Mouse (Mus musculus) heart, adult 2 months (tissue): ENCODE measurements around the gene Tm7sf2. TPM values are rescaled to one million over a fixed set of nuclear protein-coding genes. Genes with fewer than 3 reads are reported as not detected.

Experiments used
- DNase-seq, 2 experiments: peaks; one replicate each; pipeline ENCODE4 v3.0.0; 2021
- H3K27ac ChIP-seq: fragments of 200-600 bp; 2 replicates; pipeline ENCODE4 v1.8.1; 2022
- H3K27me3 ChIP-seq: fragments of 200-500 bp; 2 replicates; pipeline ENCODE4 v1.6.1; 2012; ENCODE audit warnings: mild to moderate bottlenecking, low read length, inconsistent platforms, mixed read lengths; ENCODE audit not compliant: control insufficient read depth, insufficient read depth
- H3K36me3 ChIP-seq: fragments of 200-500 bp; 2 replicates; pipeline ENCODE4 v1.6.1; 2012; ENCODE audit warnings: low read length, inconsistent platforms; ENCODE audit not compliant: control insufficient read depth, insufficient read depth
- H3K4me1 ChIP-seq: fragments of 200-500 bp; 2 replicates; pipeline ENCODE4 v1.6.1; 2011; ENCODE audit warnings: low read length; ENCODE audit not compliant: control insufficient read depth, insufficient read depth
- H3K4me3 ChIP-seq: fragments of 200-600 bp; 2 replicates; pipeline ENCODE4 v1.8.1; 2022
- H3K79me2 ChIP-seq: fragments of 200-500 bp; replicated peaks from 2 replicates; pipeline ENCODE4 v1.6.1; 2012; ENCODE audit warnings: mild to moderate bottlenecking, inconsistent platforms, low read length, moderate library complexity, mixed read lengths; ENCODE audit not compliant: control insufficient read depth, insufficient read depth
- H3K9ac ChIP-seq: fragments of 200-500 bp; 2 replicates; pipeline ENCODE4 v1.6.1; 2012; ENCODE audit warnings: low read depth, mild to moderate bottlenecking, control low read depth, inconsistent platforms, low read length, mixed read lengths
- CTCF ChIP-seq: fragments of 200-600 bp; IDR thresholded peaks from 2 replicates; pipeline ENCODE4 v1.8.1; 2022; ENCODE audit warnings: antibody characterized with exemption, mild to moderate bottlenecking, moderate library complexity
- EP300 ChIP-seq: fragments of 200-500 bp; IDR thresholded peaks from 2 replicates; pipeline ENCODE4 v1.6.1; 2011; ENCODE audit warnings: low read depth, low read length, control low read depth; ENCODE audit not compliant: insufficient read depth
- POLR2A ChIP-seq: fragments of 200-500 bp; IDR thresholded peaks from 2 replicates; pipeline ENCODE4 v1.6.1; 2011; ENCODE audit warnings: mild to moderate bottlenecking, low read depth, low read length, control low read depth; ENCODE audit not compliant: insufficient read depth
- WGBS: fragments of 180-500 bp; shearing (Covaris S2); methylation state at CpG from one replicate; pipeline ENCODE4 v1.1.7; 2018; 5-methylcytosine and 5-hydroxymethylcytosine counted together
- intact Hi-C: fragments of 180-260 bp; cut with DNase I; formaldehyde crosslinking; loops from one replicate; pipeline ENCODE4 v1.15.1; 2025
- polyA plus RNA-seq: library from polyadenylated mRNA; depleted of rRNA; stranded (reverse); fragments of >200 nt; gene quantifications from 2 replicates; pipeline ENCODE4 v1.2.3, GENCODE M21; 2012
- total RNA-seq, 2 experiments: library from RNA; stranded (reverse); gene quantifications; 2 replicates each; pipeline ENCODE4 v1.2.3; 2021

Tm7sf2 gene
- total and polyA plus RNA-seq, 3 experiments = 2.7 to 9.3 (median 3.7) TPM

DNA sequence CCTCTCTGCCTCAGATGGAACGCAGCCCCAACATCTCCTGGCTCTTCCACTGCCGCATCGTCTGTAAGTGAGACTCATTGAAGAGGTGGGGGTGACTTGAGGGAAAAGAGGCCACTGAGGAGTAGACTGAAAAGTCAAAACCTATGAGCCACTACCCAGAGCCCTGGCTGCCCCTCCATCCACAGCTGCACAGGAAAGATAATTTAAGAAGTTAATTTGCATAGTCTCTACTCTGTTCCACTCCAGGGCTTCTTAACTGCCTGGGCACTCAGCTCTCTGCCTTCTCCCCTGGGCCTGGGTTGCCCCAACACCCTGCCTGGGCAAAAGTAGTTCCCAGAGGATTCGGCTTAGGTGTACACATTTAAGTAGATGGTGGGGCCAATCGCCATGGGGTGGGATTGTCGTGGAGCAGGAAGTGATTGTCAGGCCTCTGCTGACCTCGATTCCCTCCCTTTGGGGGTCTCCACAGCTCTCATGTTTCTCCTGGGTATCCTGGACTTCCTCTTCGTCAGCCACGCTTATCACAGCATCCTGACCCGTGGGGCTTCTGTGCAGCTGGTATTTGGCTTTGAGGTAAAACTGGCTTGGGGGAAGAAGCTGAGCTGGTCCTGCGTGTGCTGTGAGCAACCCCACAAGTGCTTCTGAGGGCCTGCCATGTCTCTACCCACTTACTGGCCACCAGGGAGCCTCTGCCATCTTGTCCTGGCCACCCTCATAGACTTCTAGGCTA, 19.3 kb downstream of the Tm7sf2 start:
- H3K27ac ChIP-seq = no peak overlapping the region
- no peak for DNase-seq
- 74% methylated on average over 11 of the region's 11 CpGs for WGBS
- H3K4me3 ChIP-seq = no peak overlapping the region
- H3K27me3 ChIP-seq = no peaks in the 10 kb centered on the region
- peaks cover 3% of the 10 kb centered on the region; the same call in 1 of the 2 replicates for H3K79me2 ChIP-seq
- no peak for TF ChIP-seq POLR2A
- TF ChIP-seq EP300 = no peak
- no peak for TF ChIP-seq CTCF
- intact Hi-C loops = loop anchor here (10.0 kb wide), 1 partner anchor 76 kb away; the partner anchor contains the start of gene Snx15
- H3K9ac ChIP-seq = no peak overlapping the region
- H3K4me1 ChIP-seq = peaks cover 5% of the 10 kb centered on the region
- H3K36me3 ChIP-seq = no peaks in the 10 kb centered on the region

DNA sequence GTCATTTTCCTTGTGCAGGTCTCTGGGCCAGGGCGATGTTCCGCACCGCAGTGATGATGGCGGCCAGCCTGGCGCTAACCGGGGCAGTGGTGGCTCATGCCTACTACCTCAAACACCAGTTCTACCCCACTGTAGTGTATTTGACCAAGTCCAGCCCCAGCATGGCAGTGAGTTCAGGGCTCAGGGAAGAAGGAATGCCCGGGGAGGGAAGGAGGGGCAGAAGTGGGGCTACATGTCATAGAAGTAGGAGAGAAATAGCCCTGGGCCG, 20.3 kb downstream of the Tm7sf2 start:
- WGBS = 82% methylated on average over 8 of the region's 8 CpGs
- H3K27ac ChIP-seq = no peak overlapping the region; the same call in 1 of the 2 replicates
- no peak for DNase-seq
- no peaks in the 10 kb centered on the region for H3K36me3 ChIP-seq
- intact Hi-C loops = loop anchor here (10.0 kb wide), 1 partner anchor 77 kb away; the partner anchor contains the start of gene Snx15
- H3K4me3 ChIP-seq = peak overlapping the region; percentile 82
- no peaks in the 10 kb centered on the region for H3K27me3 ChIP-seq
- TF ChIP-seq EP300 (no peak), POLR2A (no peak), CTCF (no peak)
- peaks cover 5% of the 10 kb centered on the region for H3K4me1 ChIP-seq
- H3K9ac ChIP-seq = peak overlapping the region; percentile 91
- peaks cover 3% of the 10 kb centered on the region; the same call in 1 of the 2 replicates for H3K79me2 ChIP-seq

DNA sequence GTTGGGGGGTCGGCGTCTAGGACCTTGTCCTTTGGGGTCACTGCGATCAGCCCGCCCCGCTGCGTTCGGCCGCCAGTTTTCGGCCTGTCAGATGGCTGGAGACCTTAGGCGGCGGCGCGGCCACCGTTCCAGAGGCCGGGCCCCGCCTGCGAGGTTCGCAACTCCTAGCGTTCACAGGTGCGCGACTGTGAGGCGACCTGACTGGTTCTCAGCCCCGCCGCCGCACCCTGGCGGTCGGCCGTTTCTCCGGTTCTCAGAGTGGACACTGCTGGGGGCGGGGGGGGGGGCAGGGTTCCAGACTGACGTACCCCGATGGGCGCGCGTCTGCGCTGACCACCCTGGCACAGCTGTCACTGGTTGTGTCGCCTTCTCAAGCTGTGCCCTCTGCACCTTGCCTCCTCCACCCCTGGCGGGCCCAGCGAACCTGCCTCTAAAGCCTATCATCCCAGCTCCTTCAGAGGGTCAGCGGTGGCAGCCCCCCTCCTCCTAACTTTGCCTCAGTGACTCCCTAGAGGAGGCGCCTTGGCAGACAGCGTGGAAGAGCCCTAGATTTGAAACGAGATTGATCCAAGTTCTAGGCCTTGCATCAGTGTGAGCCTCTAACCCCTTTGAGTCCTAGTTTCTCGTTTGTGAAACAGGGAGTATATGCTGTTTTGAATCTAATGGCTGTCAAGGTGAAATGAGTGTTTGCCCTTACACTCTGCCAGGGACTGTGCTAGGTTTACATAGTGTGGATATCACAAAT, 20.8 kb downstream of the Tm7sf2 start:
- no peak for TF ChIP-seq CTCF
- TF ChIP-seq POLR2A = no peak
- no peak for TF ChIP-seq EP300
- Histone ChIP-seq H3K4me1 (peaks cover 5% of the 10 kb centered on the region), H3K9ac (peak overlapping the region; percentile 91), H3K27me3 (no peaks in the 10 kb centered on the region), H3K79me2 (peaks cover 3% of the 10 kb centered on the region; the same call in 1 of the 2 replicates), H3K36me3 (no peaks in the 10 kb centered on the region), H3K27ac (peak overlapping the region; percentile 99), H3K4me3 (peak overlapping the region; percentile 82)
- WGBS = 1% methylated on average over 42 of the region's 44 CpGs
- intact Hi-C loops = loop anchor here (10.0 kb wide), 1 partner anchor 77 kb away; the partner anchor contains the start of gene Snx15
- DNase-seq = no peak

DNA sequence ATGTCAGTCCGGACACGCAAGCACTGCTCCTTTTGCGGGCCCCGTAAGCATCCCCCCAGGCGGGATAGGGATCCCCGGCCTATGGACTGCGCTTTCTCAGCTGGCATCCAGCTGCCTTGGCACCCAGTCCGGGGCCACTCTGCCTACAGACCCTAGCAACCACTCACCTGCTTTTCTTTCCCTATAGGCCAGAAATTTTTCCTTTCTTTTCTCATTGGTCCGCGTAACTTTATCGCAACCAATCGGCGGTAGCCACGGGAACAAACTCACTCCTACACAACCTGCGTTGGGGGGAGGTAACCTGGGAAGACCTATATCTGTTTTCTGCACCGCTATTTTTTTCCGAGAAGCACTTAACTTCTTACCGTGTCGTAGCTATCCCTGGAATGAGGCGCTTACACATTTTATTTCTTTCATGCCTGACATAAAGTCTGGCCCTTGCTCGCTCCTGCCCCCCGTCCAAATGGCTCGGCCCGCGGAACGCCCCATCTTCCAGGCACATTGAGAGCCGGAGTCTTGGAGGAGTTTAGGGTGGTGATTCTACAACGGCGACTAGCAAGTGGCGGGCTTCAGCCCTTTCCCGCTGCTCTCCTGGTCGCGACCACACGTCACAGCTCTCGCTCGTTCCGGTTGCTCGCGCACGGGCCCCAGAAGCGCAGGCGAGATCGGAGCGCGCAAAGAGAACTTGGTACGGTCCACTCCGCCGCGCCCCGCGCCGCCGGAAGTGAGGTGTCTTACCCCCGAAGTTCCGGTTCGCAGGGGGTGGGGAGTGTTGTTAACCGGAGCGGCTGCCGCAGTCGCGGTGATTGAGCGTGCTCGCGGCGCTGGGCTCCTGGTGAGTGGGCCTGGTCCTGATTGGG, 21.6 kb downstream of the Tm7sf2 start, which contains the start of gene Syvn1:
Gene Syvn1 (plus strand): TSS at position 283 of the 860 bp plus-strand sequence.
- H3K4me1 ChIP-seq = peaks cover 5% of the 10 kb centered on the region
- under 1% methylated on average over 65 of the region's 65 CpGs for WGBS
- H3K36me3 ChIP-seq = no peaks in the 10 kb centered on the region
- H3K9ac ChIP-seq = peak within 1 kb of the TSS; percentile 91
- H3K79me2 ChIP-seq = peaks cover 3% of the 10 kb centered on the region; the same call in 1 of the 2 replicates
- H3K27ac ChIP-seq = peak within 1 kb of the TSS; percentile 99
- peak within 1 kb of the TSS; percentile 82 for H3K4me3 ChIP-seq
- intact Hi-C loops = loop anchor here (10.0 kb wide), 1 partner anchor 78 kb away; the partner anchor contains the start of gene Snx15
- peak; percentile 27; the same call in 1 of the 2 replicates for TF ChIP-seq EP300
- TF ChIP-seq POLR2A = peak; percentile 81
- TF ChIP-seq CTCF = no peak
- H3K27me3 ChIP-seq = no peaks in the 10 kb centered on the region
- DNase-seq = peak; percentile 93 to 94
